Comparison of ENCODE assay signal across 21 mouse cellular contexts in genomic region chr3:153929526-153929925, GRCm38 (mm10). TPM values are rescaled to one million over a fixed set of nuclear protein-coding genes. Genes with fewer than 3 reads are reported as not detected.
DNase-seq lines count a peak whose midpoint lies in the region; ATAC-seq and TF ChIP-seq lines count a peak whose summit lies in the region.
"Had no signal": no experiment of that assay in that cellular context is flagged by ENCODE, and none has a peak within 500 bp of the region (broad histone marks: within the 10 kb centered on the region; RNA-seq: fewer than 3 reads in every experiment).

No protein-coding gene starts in this region.

- H3K79me2 ChIP-seq in CH12.LX (replicated peaks; ENCODE audit: control insufficient read depth, extremely low read depth, insufficient read depth, poor library complexity, severe bottlenecking) = no peaks in the 10 kb centered on the region; the same call in 1 of the 2 replicates

- H3K9me3 ChIP-seq in liver, embryonic 16.5 days (replicated peaks; ENCODE audit: control insufficient read depth, low read length) = no peaks in the 10 kb centered on the region
- H3K9me3 ChIP-seq in CH12.LX (replicated peaks; ENCODE audit: low read length) = no peaks in the 10 kb centered on the region
- H3K9me3 ChIP-seq: hindbrain, embryonic 15.5 days; limb, embryonic 12.5 days; midbrain, embryonic 15.5 days had no signal

- H3K27ac ChIP-seq in liver, embryonic 16.5 days (ENCODE audit: low read length) = no peak overlapping the region
- H3K27ac ChIP-seq in CH12.LX (ENCODE audit: insufficient read depth, low read depth) = no peak overlapping the region
- H3K27ac ChIP-seq: hindbrain, embryonic 15.5 days; layer of hippocampus, adult 2 months; limb, embryonic 12.5 days; midbrain, embryonic 15.5 days had no signal

- H3K4me1 ChIP-seq in liver, embryonic 16.5 days (ENCODE audit: control insufficient read depth, low read depth, low read length) = no peaks in the 10 kb centered on the region; the same call in none of the 2 replicates
- H3K4me1 ChIP-seq in CH12.LX (ENCODE audit: control insufficient read depth in 1 of 2, insufficient read depth in 2 of 2) = peaks cover 0 to 14% of the 10 kb centered on the region in 2 experiments; a peak in 2 of 4 replicates
- H3K4me1 ChIP-seq: hindbrain, embryonic 15.5 days; limb, embryonic 12.5 days; midbrain, embryonic 15.5 days had no signal

- no peak for TF ChIP-seq RAD21 in CH12.LX (IDR thresholded peaks at IDR 0.05; ENCODE audit: low read depth, low read length)

- H3K4me3 ChIP-seq in liver, embryonic 16.5 days (ENCODE audit: low read depth, low read length) = no peak overlapping the region
- no peak overlapping the region for H3K4me3 ChIP-seq in CH12.LX (replicated peaks in 1 of 3; ENCODE audit: low read depth in 2 of 3, low read length in 2 of 3, poor library complexity in 1 of 3)
- H3K4me3 ChIP-seq: hindbrain, embryonic 15.5 days; layer of hippocampus, adult 2 months; limb, embryonic 12.5 days; midbrain, embryonic 15.5 days had no signal

- no peak overlapping the region for H3K9ac ChIP-seq in liver, embryonic 16.5 days (ENCODE audit: low read depth, low read length)
- no peak overlapping the region for H3K9ac ChIP-seq in CH12.LX (ENCODE audit: insufficient read depth, low read depth)
- H3K9ac ChIP-seq: hindbrain, embryonic 15.5 days; limb, embryonic 12.5 days; lung, embryonic 14.5 days; midbrain, embryonic 15.5 days had no signal

- H3K36me3 ChIP-seq in liver, embryonic 16.5 days (ENCODE audit: control insufficient read depth, insufficient read depth) = peaks cover 13% of the 10 kb centered on the region
- peaks cover 63 to 85% of the 10 kb centered on the region in 2 experiments for H3K36me3 ChIP-seq in CH12.LX (replicated peaks in 1 of 2; ENCODE audit: control insufficient read depth in 1 of 2, insufficient read depth in 1 of 2, low read length in 1 of 2)

- TF ChIP-seq CTCF in CH12.LX (conservative IDR thresholded peaks at IDR 0.05 in 1 of 2, IDR thresholded peaks at IDR 0.05 in 1 of 2; ENCODE audit: low read depth in 2 of 2, low read length in 2 of 2) = no peak

- no peaks in the 10 kb centered on the region for H3K27me3 ChIP-seq in liver, embryonic 16.5 days (ENCODE audit: control insufficient read depth, insufficient read depth, low read depth, low read length)
- no peaks in the 10 kb centered on the region for H3K27me3 ChIP-seq in CH12.LX (replicated peaks)
- H3K27me3 ChIP-seq: hindbrain, embryonic 15.5 days; limb, embryonic 12.5 days; midbrain, embryonic 15.5 days had no signal

- whole genome bisulfite sequencing in liver, embryonic 16.5 days (ENCODE audit: insufficient replicate concordance) = 76% methylated on average over 11 of the region's 11 CpGs

- dilution Hi-C loops in CH12.LX (cut with MboI; ENCODE audit: extremely low pct_ligation_motif_present, extremely low pct_unique_long_range_greater_than_20kb, low sequenced_read_pairs) = no loop called here

- H3K4me2 ChIP-seq in liver, embryonic 16.5 days (ENCODE audit: low read depth, low read length) = no peak overlapping the region
- no peak overlapping the region for H3K4me2 ChIP-seq in CH12.LX (ENCODE audit: insufficient read depth, low read depth, poor library complexity, severe bottlenecking)
- H3K4me2 ChIP-seq: heart, embryonic 11.5 days; hindbrain, embryonic 15.5 days; limb, embryonic 12.5 days; lung, embryonic 14.5 days; midbrain, embryonic 15.5 days had no signal

- DNase-seq in liver (no peak), CH12.LX (ENCODE audit: extremely low read depth) (peak; percentile 57)
- DNase-seq in thymus, postnatal 4 days = peak; percentile 38
- DNase-seq in cerebellum, adult 18-20 months = no peak
- no peak for DNase-seq in natural killer cell, adult 2 months (ENCODE audit: low spot score in 2 of 2)
- DNase-seq: adrenal gland, postnatal 10 days; cerebellum, adult 2 months; gastrocnemius, postnatal 14 days; heart, postnatal 14 days; kidney, adult 18-20 months; kidney, postnatal 10 days; lung, embryonic 14.5 days had no signal

- no peak for TF ChIP-seq POLR2A in CH12.LX (IDR thresholded peaks at IDR 0.05; ENCODE audit: low read depth, low read length)

- TF ChIP-seq EP300 in CH12.LX (IDR thresholded peaks at IDR 0.05; ENCODE audit: low read length) = no peak

- in situ Hi-C loops in CH12.LX (cut with MboI; ENCODE audit: low pct_ligation_motif_present, low pct_unique_long_range_greater_than_20kb, low sequenced_read_pairs) = no loop called here

- ATAC-seq in liver, embryonic 16.5 days (ENCODE audit: low read depth) = peak; percentile 44; the same call in 1 of the 2 replicates
- ATAC-seq in hematopoietic stem cell, adult 5-6 weeks (replicated peaks in 1 of 2; ENCODE audit: insufficient read depth in 1 of 2, low FRiP score in 2 of 2, low TSS enrichment in 1 of 2, low read depth in 1 of 2, poor library complexity in 2 of 2, severe bottlenecking in 2 of 2) = peak; percentile 12 to 53; a peak in 1 of 4 replicates
- ATAC-seq: midbrain, embryonic 15.5 days had no signal

TF ChIP-seq in CH12.LX, 34 proteins besides CTCF, POLR2A, EP300 and RAD21:
- TF ChIP-seq ETS1 (conservative IDR thresholded peaks at IDR 0.05; ENCODE audit: low read depth, low read length) (no peak), JUN (IDR thresholded peaks at IDR 0.05; ENCODE audit: insufficient read depth, low read depth, low read length) (no peak), CHD1 (IDR thresholded peaks at IDR 0.05; ENCODE audit: low read depth, low read length) (no peak), ZC3H11A (IDR thresholded peaks at IDR 0.05; ENCODE audit: low read depth, low read length) (no peak), POLR2AphosphoS2 (IDR thresholded peaks at IDR 0.05; ENCODE audit: low read depth, low read length) (no peak), SIN3A (IDR thresholded peaks at IDR 0.05; ENCODE audit: low read length) (no peak), NRF1 (IDR thresholded peaks at IDR 0.05; ENCODE audit: low read depth, low read length) (no peak), MEF2A (IDR thresholded peaks at IDR 0.05; ENCODE audit: borderline replicate concordance, low read depth, low read length) (no peak), IRF4 (IDR thresholded peaks at IDR 0.05; ENCODE audit: low read depth, low read length) (no peak), NELFE (IDR thresholded peaks at IDR 0.05; ENCODE audit: low read depth, low read length) (no peak), SMC3 (IDR thresholded peaks at IDR 0.05; ENCODE audit: low read depth, low read length) (no peak), UBTF (IDR thresholded peaks at IDR 0.05; ENCODE audit: low read depth, low read length) (no peak), MAFK (IDR thresholded peaks at IDR 0.05; ENCODE audit: insufficient replicate concordance, low read length) (no peak), RCOR1 (conservative IDR thresholded peaks at IDR 0.05; ENCODE audit: low read depth, low read length) (no peak), KAT2A (IDR thresholded peaks at IDR 0.05; ENCODE audit: insufficient replicate concordance, low read length) (no peak), ELF1 (IDR thresholded peaks at IDR 0.05; ENCODE audit: low read depth, low read length) (no peak), ZKSCAN1 (IDR thresholded peaks at IDR 0.05; ENCODE audit: borderline replicate concordance, low read depth, low read length) (no peak), USF1 (IDR thresholded peaks at IDR 0.05; ENCODE audit: low read depth, low read length) (no peak), MXI1 (IDR thresholded peaks at IDR 0.05; ENCODE audit: low read depth, low read length) (no peak)

RNA-seq across cellular contexts. Expression of gene Acadm, which starts 14.9 kb away (rescaled TPM):
- 133 and 157 TPM in 2 replicates for polyA plus RNA-seq in liver, embryonic 16.5 days (2015; fragmentation: Nextera tagmentation; extraction: Ambion mirVana)
- total RNA-seq in CH12.LX (2012; rRNA removed) = 78.5 and 111 TPM in 2 replicates
- total RNA-seq in CH12.LX (2014; rRNA removed) = 224 and 249 TPM in 2 replicates
- polyA plus RNA-seq in CH12.LX (2012; ENCODE audit: insufficient read length, low read depth) = 199 and 240 TPM in 2 replicates
- total RNA-seq in hematopoietic stem cell, adult 5-6 weeks (2017) = 359 and 587 TPM in 2 replicates

RNA-seq across cellular contexts. Expression of gene Rabggtb, which starts 16.7 kb away (rescaled TPM):
- polyA plus RNA-seq in liver, embryonic 16.5 days (2015; fragmentation: Nextera tagmentation; extraction: Ambion mirVana) = 29.1 and 35.8 TPM in 2 replicates
- total RNA-seq in CH12.LX (2012; rRNA removed) (223 and 255 TPM in 2 replicates), CH12.LX (2014; rRNA removed) (316 and 370 TPM in 2 replicates)
- 243 and 256 TPM in 2 replicates for polyA plus RNA-seq in CH12.LX (2012; ENCODE audit: insufficient read length, low read depth)
- total RNA-seq in hematopoietic stem cell, adult 5-6 weeks (2017) = 138 and 151 TPM in 2 replicates

RNA-seq across cellular contexts. Expression of gene Msh4, which starts 23.6 kb away (rescaled TPM):
- polyA plus RNA-seq in liver, embryonic 16.5 days (2015; fragmentation: Nextera tagmentation; extraction: Ambion mirVana) = 0.04 TPM in 1 of 2 replicates, not detected in the other
- total RNA-seq in CH12.LX (2012; rRNA removed) (0.42 and 0.67 TPM in 2 replicates), CH12.LX (2014; rRNA removed) (0.16 and 0.41 TPM in 2 replicates)
- 0.14 and 0.34 TPM in 2 replicates for polyA plus RNA-seq in CH12.LX (2012; ENCODE audit: insufficient read length, low read depth)
- 0.20 and 0.44 TPM in 2 replicates for total RNA-seq in hematopoietic stem cell, adult 5-6 weeks (2017)
- polyA plus RNA-seq: embryonic facial prominence, embryonic 11.5 days had no signal

RNA-seq across cellular contexts. Expression of gene Slc44a5, which starts 43.7 kb away (rescaled TPM):
- 0.18 and 0.22 TPM in 2 replicates for polyA plus RNA-seq in liver, embryonic 16.5 days (2015; fragmentation: Nextera tagmentation; extraction: Ambion mirVana)
- total RNA-seq in CH12.LX (2012; rRNA removed) (not detected in 2 replicates), CH12.LX (2014; rRNA removed) (not detected in 2 replicates)
- not detected in 2 replicates for polyA plus RNA-seq in CH12.LX (2012; ENCODE audit: insufficient read length, low read depth)
- total RNA-seq in hematopoietic stem cell, adult 5-6 weeks (2017) = not detected in 2 replicates
- total RNA-seq: MEL had no signal

Comparison
In these comparisons a context has a peak if more than half of its experiments do, and no peak if none do; other contexts are left out.
1. DNase-seq: peak in CH12.LX (single experiment) and thymus, postnatal 4 days (single experiment); none in liver (single experiment), cerebellum, adult 18-20 months (0 of 2) and natural killer cell, adult 2 months (0 of 2).